Mouse (Mus musculus) heart, postnatal 25 days (tissue): ENCODE results near the gene Hist4h4. TPM values are rescaled to one million over a fixed set of nuclear protein-coding genes. Genes with fewer than 3 reads are reported as not detected.
A peak's percentile ranks its signal among the peaks of the same experiment; 100 is the strongest.

ENCODE experiments used
- DNase-seq: peaks from one replicate; pipeline ENCODE4 v3.0.0; 2022; ENCODE audit warnings: low spot score
- intact Hi-C: fragments of 180-260 bp; cut with DNase I; formaldehyde crosslinking; loops from one replicate; pipeline ENCODE4 v1.15.1; 2025
- total RNA-seq, 2 experiments: library from RNA; stranded (reverse); gene quantifications; 2 replicates each; pipeline ENCODE4 v1.2.3; 2021

The Hist4h4 gene
- 10 to 100 TPM in 1 of 2 experiments, 1 to 10 TPM in 1; 8.3 to 11.5 TPM for total RNA-seq

DNA sequence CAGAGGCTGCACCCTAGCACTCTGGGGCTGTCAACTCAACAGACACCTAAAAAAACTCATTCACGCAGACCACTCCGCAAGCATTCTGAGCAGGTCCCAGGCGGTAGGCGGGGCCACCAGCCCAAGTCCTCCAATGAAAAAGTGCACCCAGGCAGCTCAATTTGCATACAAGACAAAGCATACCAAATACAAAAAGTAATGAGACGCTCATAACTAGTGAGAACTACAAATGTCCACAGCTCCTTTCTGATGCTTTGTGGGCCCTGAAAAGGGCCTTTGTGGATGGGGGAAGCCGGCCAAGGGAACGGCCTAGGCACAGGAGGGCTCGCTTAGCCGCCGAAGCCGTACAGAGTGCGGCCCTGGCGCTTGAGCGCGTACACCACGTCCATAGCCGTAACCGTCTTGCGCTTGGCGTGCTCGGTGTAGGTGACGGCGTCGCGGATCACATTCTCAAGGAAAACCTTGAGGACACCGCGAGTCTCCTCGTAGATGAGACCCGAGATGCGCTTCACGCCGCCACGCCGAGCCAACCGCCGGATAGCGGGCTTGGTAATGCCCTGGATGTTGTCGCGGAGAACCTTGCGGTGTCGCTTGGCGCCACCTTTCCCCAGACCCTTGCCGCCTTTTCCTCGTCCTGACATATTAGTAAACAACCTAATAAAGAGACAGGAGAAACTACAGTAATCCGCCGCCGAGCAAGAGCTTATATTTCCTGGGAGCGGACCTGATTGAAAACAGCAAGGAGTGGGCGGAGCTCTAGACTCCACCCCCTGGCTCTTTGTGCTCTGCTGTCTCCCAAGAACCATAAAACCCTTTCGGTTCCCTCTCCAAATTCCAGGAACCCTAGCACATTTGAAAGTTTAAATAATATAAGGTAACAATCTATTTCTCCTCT lies at the start of gene Hist4h4:
Hist4h4 (minus strand) TSS at position 677 of the 895 bp plus-strand sequence.
- DNase-seq = peak; percentile 91
- intact Hi-C loops = loop anchor here (1.0 to 10.0 kb wide), 2 partner anchors 23 to 931 kb away; partner anchors contain the start of genes BC049715 and Strap

DNA sequence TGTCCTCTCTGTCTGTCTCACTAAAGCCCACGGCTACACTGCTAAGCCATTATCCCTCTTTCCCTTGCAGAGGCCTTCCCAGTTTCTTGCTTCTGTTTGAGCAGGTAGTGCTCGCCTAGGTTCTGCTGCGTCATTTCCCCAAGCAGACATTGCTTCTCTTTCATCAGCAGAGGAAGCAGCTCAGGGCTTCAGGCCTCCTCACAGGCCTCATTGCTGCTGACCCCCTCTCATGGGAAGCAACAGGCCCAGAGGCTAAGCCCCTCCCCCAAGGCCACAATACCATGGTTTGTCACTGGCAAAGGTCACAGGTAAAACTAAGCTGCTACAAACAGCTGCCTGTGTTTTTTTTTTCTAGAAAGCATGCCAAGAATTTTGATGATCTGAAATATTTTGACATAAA lies 48.5 kb upstream of the Hist4h4 start:
- intact Hi-C loops = no loop called here
- DNase-seq = no peak

DNA sequence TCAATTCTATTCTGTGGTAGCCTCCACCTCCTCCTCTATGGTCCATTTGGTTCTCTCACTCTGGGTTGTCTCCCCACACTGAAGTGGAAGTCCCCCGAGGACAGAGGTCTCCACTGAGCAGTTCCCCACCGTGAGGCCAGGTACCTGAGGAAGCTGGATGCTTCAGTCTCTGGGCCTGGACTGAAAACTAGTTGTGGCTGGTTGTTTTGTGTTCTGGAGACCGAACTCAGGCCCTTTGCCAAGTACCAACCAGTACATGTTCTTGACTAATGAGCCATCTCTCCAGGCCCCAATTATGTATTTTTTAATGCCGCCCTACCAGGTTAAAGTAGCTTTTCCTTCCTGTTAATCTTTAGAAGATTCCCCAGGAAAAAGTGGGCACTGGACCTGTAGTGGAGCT lies 48.1 kb upstream of the Hist4h4 start:
- intact Hi-C loops = no loop called here
- DNase-seq = no peak

DNA sequence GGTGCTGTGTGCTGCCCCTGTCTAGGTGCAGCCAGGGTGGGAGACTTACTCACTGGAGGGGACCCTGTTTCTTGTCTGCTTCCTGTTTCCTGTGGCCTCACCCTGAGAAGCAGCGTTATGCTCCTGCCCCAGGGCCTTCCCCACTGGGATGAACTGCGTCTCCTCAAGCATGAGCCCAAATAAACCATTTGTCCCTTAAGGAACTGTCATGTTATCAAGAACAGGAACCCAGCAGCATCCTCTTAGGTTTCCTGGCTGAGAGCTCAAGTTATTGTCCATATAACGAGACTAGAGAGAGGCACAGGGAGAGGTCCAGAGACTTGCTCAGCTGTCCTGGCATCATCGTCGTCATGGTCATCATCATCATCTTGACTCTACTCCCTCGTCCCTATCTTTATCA lies 46.1 kb upstream of the Hist4h4 start:
- intact Hi-C loops = no loop called here
- DNase-seq = no peak

DNA sequence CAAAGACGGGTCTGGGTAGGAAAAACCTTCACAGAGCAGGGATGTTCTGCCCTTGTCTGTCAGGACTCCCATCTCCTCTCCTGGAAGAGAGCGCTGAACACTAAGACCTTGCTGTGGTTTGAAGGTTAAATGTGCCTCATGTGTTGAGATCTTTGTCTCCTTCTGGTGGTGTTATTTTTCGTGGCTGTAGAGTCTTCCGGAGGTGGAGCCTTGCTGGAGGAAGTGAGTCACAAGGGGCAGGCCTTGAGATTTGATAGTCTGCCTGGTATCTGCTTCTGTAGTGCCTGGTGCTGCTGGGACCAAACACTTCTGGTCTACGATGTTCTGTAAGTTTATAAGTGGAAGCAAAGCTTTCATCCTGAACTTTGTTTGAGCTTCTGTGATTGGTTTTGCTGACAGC lies 44.8 kb upstream of the Hist4h4 start:
- intact Hi-C loops = no loop called here

DNA sequence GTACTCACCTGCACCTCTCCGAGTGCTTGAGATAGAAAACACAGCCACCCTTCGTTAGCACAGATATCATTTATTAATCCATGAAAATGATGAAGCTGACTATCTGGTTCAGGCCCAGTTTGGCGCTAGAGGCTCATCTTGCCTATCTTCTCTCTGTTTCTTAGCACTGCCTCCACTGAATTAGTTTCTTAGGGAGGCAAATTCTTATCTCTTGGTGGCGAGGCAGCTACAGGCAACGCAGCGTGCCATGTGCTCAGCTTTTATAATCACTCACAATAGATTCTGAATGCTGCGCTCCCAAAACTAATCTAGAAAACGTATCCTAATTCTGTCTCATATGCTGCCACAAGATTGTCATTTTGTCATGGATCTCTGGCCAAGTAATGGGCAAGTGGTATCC lies 44.2 kb upstream of the Hist4h4 start:
- intact Hi-C loops = no loop called here
- DNase-seq = no peak

More for the DNA sequence above, 44.8 kb upstream of the Hist4h4 start:
- no peak for DNase-seq

DNA sequence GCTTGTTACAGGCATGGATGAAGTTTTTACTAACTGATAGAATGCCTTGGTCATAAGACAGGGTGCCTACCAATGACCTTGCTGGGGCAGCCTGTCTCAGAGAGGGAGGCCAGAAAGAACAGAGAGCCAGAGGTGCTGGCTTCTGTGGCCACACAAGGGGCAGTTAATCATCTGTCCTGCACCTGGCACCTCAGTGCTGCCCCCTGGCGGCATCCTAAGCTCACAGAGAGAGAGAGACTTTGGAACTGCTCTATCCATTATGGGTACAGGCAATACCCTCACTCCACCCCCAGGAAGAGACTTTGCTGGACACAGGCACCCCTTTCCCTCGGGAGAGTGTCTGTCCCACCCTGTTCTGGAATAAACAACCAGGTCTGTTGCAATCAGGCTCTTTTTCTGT lies 43.6 kb upstream of the Hist4h4 start:
- peak; percentile 20 for DNase-seq
- intact Hi-C loops = no loop called here

DNA sequence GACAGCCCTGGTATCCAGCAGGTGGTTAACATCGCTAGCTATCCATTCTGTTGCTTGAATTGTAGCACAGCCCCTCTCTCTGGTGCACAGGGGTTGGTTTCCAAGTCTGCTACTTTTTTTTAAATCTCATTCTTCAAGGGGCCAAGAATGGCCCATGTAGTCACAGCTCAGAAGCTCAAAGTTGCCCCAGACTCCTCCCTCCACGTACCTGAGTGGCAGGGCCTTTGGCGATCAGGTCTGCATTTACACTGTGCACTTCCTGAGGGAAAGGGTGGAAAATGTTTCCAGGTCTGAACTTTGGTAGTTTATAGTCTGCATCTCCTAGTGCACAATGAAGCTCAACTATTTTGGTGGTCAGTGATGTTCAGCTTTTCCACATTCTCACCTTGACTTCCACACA lies 43.1 kb upstream of the Hist4h4 start:
- DNase-seq = no peak
- intact Hi-C loops = no loop called here

DNA sequence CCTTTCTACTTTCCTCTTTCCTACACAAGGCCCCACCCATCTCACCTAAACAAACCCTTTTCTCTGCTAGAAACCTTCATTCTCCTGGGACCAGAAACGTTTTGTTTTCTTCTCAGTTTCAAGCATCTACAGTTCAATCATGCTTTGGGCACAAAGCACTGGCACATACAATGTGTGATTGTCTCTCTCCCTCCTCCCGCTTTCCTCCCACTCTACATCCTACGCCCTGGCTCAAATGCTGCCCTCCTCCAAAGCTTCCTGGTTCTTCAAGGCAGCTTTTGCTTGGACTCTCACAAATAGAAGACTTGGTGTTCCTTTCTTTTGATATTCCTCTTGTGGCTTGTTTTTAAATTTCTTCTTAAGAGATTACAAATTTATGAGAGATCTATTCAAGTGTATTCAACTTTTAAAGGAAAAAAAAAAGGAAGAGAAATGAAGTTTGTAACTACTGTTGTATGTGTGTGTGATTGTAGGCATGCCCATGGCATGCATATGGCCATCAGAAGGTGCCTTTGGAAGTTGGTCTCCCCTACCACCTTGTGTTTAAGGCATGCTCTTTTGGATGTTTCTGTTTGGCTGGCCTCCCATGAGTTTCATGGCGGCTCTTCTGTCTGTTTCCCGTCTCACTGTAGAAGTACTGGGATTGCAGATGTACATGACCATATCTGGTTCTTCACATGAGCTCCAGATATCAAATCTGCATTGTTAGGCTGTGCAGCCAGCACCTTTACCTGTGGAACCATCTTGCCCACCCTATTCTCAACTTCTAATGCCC lies 41.7 kb upstream of the Hist4h4 start:
- DNase-seq = no peak

DNA sequence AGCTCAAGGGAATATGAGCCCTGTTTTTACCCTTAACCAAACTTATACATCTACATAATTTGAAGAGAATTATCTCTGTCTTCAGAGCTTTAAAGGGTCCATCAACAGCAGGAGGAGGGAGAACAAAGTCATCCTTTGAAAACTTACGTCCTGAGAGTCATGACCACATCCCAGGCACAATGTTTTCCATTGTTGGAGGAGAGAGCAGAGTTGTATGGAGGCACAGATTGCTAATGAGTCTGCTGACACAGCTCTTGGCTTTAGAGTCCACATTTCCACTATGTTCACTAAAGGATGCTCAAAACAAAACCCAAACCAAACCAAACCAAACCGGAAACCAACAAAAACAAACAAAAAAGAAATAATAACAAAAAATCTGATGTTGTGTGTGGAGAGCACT lies 40.7 kb upstream of the Hist4h4 start:
- intact Hi-C loops = no loop called here
- no peak for DNase-seq

More for the DNA sequence above, 41.7 kb upstream of the Hist4h4 start:
- intact Hi-C loops = no loop called here

DNA sequence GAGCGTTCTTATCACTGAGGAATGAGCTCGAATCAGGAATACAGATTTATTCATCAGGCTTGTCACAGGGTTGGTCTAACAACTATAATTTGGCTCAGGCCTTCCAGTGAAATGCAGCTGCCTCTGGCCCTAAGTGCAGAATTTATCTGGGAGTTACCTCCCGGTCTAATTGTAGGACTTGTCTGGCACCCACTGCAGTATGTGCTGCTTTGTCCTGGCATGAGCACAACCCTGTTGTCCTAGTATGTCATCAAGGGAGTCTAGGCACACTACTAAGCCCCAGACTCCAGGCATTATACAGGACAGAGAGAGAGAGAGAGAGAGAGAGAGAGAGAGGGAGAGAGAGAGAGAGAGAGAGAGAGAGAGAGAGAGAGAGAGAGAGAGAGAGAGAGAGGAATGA lies 33.1 kb upstream of the Hist4h4 start:
- intact Hi-C loops = no loop called here
- DNase-seq = no peak

DNA sequence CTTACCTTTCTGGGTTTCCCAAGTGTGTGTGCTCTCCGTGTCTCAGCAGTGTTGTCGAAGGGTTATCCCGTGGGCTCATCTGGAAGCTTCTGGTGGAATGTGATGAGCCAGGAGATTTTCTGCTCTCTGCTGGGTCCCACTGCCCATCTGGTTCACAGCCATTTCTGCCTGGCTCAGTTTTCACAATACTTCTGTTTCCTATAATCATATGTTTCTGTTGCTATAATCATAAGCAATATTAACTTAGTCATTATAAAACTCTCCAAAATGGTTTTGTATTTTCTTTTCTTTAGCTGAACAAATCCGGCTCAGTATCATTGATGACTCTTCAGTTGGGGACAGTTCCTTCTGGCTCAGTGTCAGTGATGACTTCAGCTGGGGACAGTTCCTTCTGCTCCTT lies 31.1 kb upstream of the Hist4h4 start, which contains the start of gene Smco3:
Smco3 (minus strand) TSS at position 101 of the 400 bp plus-strand sequence.
- intact Hi-C loops = no loop called here
- DNase-seq = no peak

DNA sequence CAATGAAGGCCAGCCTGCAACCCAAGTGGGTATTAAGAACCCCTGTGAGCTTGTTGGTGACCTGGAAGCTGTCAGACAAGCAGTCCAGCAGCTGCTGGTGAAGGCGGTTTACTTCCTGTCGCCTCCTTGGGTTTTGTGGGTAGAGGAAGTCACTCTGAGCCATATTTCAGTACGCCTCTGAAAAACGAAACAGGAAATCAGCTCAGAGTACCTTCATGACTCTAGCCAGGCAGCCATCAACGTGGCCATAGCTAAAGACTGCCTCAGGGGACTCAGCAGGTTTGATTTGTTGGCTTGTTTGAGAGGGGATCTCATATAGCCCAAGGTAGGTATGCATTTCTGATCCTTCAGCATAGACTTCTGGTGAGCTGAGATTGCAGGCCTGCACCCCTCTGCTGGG lies 27.5 kb upstream of the Hist4h4 start:
- intact Hi-C loops = no loop called here
- no peak for DNase-seq

DNA sequence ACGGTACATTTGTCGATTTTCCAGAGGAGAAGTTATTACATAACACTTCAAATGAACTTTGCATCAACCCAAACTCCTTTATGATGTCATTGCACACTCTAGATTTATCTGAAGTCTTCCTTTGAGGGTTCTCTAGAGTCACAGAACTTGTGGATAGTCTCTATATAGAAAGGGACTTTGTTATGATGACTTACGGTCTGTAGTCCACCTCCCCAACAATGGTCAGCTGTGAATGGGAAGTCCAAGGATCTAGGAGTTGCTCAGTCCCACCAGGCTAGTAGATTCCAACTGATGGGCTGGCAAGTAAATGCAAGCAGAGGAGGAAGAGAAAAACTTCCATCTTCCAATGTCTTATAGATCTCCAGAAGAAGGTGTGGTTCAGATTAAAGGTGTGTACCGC lies 24.5 kb upstream of the Hist4h4 start:
- no peak for DNase-seq
- intact Hi-C loops = no loop called here

DNA sequence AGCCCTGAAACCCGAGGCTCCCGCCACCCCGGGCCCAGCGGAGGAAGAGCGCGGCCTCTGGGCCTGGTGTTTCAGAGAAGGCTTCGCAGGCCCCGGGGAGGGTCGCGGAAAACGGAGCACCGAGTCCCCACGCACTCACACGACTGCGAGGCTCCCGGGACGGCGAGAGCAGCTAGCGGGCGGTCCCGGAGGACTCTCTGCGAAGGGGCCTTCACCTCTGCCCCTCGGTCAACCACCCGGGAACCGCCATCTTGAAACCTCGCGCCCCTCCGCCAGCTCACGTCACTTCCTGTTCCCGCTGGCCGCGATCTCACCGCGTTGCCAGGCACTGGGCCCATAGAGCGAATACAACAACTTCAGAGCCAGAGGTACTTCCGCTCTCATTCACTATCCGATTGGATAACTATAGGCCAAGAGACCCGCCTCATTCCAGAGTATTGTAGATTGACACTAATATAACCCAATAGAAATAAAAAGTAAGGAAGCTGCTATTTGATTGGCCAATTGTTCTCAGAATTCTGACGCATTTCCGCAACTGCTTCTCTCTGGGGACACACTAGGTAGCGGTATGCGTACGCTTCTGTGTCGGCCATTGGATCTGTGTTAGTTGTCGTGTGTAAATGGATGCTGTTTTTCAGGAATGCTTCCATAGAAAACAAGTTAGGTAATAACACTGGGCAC lies 23.8 kb upstream of the Hist4h4 start, which contains the start of gene Wbp11:
Wbp11 (minus strand) TSS at position 353 of the 681 bp plus-strand sequence.
- intact Hi-C loops = loop anchor here (1.0 kb wide), 1 partner anchor 24 kb away; the partner anchor contains the start of gene Hist4h4
- DNase-seq = peak; percentile 94

DNA sequence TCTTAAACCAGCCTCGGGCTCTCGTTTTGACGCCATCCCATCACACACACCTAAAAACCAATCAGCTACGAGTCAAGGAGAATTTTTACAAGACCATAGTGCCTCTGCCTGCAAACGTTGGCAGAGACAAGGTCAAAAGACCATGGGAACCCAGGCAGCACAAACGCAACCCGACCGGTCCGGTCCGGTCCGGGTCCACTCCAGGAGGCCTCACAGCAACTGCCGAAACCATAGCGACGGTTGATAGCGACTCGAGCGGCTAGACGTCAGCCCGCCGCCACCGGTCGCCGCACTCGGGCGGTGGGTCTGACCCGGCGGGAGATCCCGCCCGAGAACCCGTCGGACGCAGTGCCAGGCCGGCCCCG lies 23.3 kb upstream of the Hist4h4 start, which contains the start of gene BC049715:
BC049715 (plus strand) TSS at position 111 of the 365 bp plus-strand sequence.
- intact Hi-C loops = loop anchor here (1.0 kb wide), 1 partner anchor 23 kb away; the partner anchor contains the start of gene Hist4h4
- DNase-seq = no peak

DNA sequence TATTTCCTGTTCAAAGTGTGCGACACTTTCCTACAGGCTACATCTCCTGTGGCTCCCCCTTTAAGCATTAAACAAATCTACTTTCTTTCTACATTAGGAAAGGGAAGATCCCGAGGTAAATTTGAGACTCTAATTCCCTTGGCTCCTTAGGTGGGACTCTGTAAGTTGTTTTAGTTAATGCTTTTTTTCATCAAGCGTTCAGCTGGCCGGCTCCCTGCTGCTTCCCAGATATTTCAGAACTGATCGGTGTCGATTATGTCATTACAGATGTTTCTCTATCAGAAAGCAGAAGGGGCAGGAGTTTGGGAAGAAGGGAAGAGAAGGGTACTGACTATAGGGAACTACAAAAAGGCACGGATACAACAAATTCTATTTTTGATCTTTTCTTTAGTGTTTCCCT lies 22.9 kb upstream of the Hist4h4 start:
- DNase-seq = no peak
- intact Hi-C loops = loop anchor here (1.0 kb wide), 1 partner anchor 23 kb away; the partner anchor contains the start of gene Hist4h4

DNA sequence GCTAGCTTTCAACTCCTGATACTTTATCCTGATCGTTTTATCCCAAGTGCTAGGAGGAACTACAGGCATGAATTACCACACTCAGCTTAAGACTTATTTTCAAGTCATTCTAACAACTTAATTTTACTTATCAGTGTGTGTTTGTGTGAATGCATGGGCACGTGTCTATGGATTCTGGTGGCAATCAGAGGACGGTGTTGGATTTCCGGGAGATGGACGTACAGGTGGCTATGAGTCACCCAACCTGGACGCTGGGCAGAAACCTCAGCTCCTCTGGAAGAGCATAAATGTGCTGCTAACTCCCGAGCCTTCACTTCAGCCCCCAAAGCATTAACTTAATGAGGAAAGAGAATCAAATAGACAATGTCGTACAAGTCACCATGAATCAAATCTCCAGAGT lies 20.8 kb upstream of the Hist4h4 start:
- no peak for DNase-seq
- intact Hi-C loops = no loop called here

DNA sequence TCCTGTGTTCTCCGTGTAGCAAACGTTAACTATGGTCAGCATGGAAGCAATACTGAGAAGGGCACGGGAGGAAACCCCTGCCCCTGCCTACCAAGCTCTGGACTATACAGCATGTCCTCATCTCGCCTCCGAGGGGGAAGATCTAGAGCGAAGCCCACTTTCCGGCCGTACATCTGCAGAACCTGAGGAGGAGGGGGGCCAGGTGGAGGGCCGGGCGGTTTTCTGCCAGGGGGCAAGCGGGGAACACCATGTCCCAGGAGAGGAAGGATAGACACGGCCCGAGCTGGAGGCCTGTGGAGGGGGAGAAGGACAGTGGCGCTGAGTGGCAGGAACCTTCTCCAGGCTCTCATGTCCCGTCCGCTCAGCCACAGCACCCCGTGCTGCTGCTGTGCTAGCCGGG lies 16.9 kb upstream of the Hist4h4 start:
- no peak for DNase-seq
- intact Hi-C loops = no loop called here

DNA sequence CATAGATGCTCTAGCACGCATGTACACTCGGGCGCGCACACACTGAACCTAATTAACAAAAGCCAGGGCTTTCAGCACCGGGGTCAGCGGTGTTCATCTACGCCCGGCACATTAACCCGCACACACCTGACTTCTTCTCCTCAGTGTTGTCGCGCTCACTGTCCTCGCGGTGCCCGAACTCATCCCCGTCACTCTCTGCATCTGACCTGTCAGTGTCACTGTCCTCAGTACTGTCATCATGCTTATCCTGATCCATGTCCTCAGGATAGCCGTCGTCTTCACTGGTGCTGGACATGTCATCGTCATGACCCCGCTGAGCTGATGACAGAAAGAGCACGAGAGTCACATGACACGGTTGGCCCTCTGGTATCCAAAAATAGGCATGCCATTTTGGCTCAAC lies 16.2 kb upstream of the Hist4h4 start:
- intact Hi-C loops = no loop called here
- DNase-seq = no peak
